Mouse (Mus musculus): Measurements from ENCODE around the gene Cnih4. TPM values are rescaled to one million over a fixed set of nuclear protein-coding genes. Genes with fewer than 3 reads are reported as not detected.

Cnih4 gene
- 10 to 100 TPM; 63.8 to 69.9 TPM for polyA plus RNA-seq (2017; shearing (Covaris generic))

GRCm38 (mm10) chr1:181143950-181144836 is at the start of gene Cnih4, which contains the start of gene Nvl:
Cnih4 (plus strand) TSS chr1:181144693.
Nvl (minus strand) TSS chr1:181144204.

DNA sequence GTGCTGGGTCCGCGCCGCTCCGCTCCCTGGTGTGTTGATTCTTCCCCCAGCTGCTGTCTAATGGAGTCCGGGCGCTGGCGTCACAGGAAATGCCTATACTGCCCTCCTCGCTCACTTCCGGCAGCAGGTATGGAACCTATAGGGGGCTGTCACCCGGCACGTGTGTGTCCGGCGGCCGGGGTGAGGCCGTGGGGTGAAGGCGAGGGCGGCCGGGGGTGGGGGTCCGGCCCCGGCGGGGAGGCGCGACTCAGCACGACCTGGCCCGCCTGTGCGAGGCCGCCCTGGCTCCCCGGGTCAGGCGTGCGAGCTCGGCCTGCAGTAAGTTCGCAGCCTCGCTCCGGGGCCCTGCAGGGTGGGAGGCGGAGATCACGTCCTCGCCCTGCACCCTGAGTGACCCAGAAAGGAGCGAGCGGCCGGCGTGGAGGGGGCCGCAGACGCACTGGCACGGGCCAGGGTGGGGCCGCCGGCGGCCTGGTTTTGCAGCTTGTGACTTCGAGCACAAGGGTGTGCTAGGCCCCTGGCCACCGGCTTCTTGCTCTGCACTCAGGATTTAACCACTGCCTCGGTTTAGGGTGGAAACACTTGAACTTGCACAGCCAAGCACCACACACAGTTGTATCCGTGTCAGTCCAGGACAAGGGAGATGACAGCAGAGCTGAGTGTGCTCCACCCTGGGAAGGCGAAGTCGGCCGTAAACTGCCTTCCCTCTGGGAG is 67.6 kb downstream of the Cnih4 start, which contains the start of gene Wdr26:
TSS of gene Wdr26 (minus strand) at position 82 of the 714 bp plus-strand sequence.

Other genes starting within 250 kb of the Cnih4 start
- gene Pycr2, start 240.4 kb upstream of the Cnih4 start, polyA plus RNA-seq (2017; shearing (Covaris generic)) = 10 to 100 TPM; 81.1 to 88.7 TPM
- gene Lefty1, start 209.7 kb upstream of the Cnih4 start, polyA plus RNA-seq (2017; shearing (Covaris generic)) = 1 to 10 TPM in 1 of 2 experiments, under 1 TPM in 1; 0.16 to 1.6 TPM
- gene Tmem63a, start 202.3 kb upstream of the Cnih4 start, polyA plus RNA-seq (2017; shearing (Covaris generic)) = 10 to 100 TPM; 41.0 to 45.5 TPM
- gene Ephx1, start 123.8 kb upstream of the Cnih4 start, polyA plus RNA-seq (2017; shearing (Covaris generic)) = 100 to 1,000 TPM; 187 to 394 TPM
- under 1 TPM; 0.11 to 0.15 TPM for gene 9130409I23Rik, start 93.5 kb upstream of the Cnih4 start, polyA plus RNA-seq (2017; shearing (Covaris generic))
- gene Nvl, start 489 bp upstream of the Cnih4 start, polyA plus RNA-seq (2017; shearing (Covaris generic)) = 10 to 100 TPM; 22.4 to 23.7 TPM
- gene Wdr26, start 67.3 kb downstream of the Cnih4 start, polyA plus RNA-seq (2017; shearing (Covaris generic)) = 10 to 100 TPM; 48.2 to 52.5 TPM
- gene Cnih3, start 207.9 kb downstream of the Cnih4 start, polyA plus RNA-seq (2017; shearing (Covaris generic)) = 1 to 10 TPM in 1 of 2 experiments, under 1 TPM in 1; 0.41 to 2.8 TPM